Comparison of ENCODE assay signal across 21 mouse cellular contexts in genomic region chr9:79598578-79598977, GRCm38 (mm10).
A peak's percentile ranks its signal among the peaks of the same experiment; 100 is the strongest.
DNase-seq lines count a peak whose midpoint lies in the region; ATAC-seq and TF ChIP-seq lines count a peak whose summit lies in the region.
"Had no signal": no experiment of that assay in that cellular context is flagged by ENCODE, and none has a peak within 500 bp of the region (broad histone marks: within the 10 kb centered on the region; RNA-seq: fewer than 3 reads in every experiment).

No protein-coding gene starts in this region.

- 38% methylated on average over 1 of the region's 1 CpGs for WGBS in forebrain, embryonic 11.5 days
- WGBS in forebrain, embryonic 16.5 days = 16% methylated on average over 1 of the region's 1 CpGs
- 7% methylated on average over 1 of the region's 1 CpGs for WGBS in forebrain, embryonic 14.5 days
- WGBS in forebrain, postnatal 0 days = 19% methylated on average over 1 of the region's 1 CpGs

- H3K36me3 ChIP-seq in forebrain, embryonic 11.5 days (ENCODE audit: control insufficient read depth, insufficient read depth, low read length) = no peaks in the 10 kb centered on the region
- no peaks in the 10 kb centered on the region for H3K36me3 ChIP-seq in forebrain, embryonic 16.5 days (ENCODE audit: control insufficient read depth, insufficient read depth)
- H3K36me3 ChIP-seq in forebrain, embryonic 14.5 days (ENCODE audit: control insufficient read depth, insufficient read depth, low read length) = no peaks in the 10 kb centered on the region
- H3K36me3 ChIP-seq in forebrain, postnatal 0 days (ENCODE audit: insufficient read depth) = no peaks in the 10 kb centered on the region
- H3K36me3 ChIP-seq: embryonic facial prominence, embryonic 10.5 days; embryonic facial prominence, embryonic 12.5 days; forebrain, embryonic 15.5 days; G1E had no signal

- H3K27ac ChIP-seq in forebrain, embryonic 11.5 days (ENCODE audit: low read depth, low read length) = no peak overlapping the region
- no peak overlapping the region for H3K27ac ChIP-seq in forebrain, embryonic 16.5 days (ENCODE audit: low read length)
- H3K27ac ChIP-seq in forebrain, embryonic 14.5 days (ENCODE audit: low read depth, low read length) = no peak overlapping the region
- H3K27ac ChIP-seq in forebrain, postnatal 0 days (ENCODE audit: low read depth, low read length) = no peak overlapping the region
- H3K27ac ChIP-seq: embryonic facial prominence, embryonic 10.5 days; embryonic facial prominence, embryonic 12.5 days had no signal

- H3K4me3 ChIP-seq in forebrain, embryonic 11.5 days (ENCODE audit: low read depth, low read length) = no peak overlapping the region
- no peak overlapping the region for H3K4me3 ChIP-seq in forebrain, embryonic 16.5 days (replicated peaks; ENCODE audit: low read length)
- H3K4me3 ChIP-seq in forebrain, embryonic 14.5 days (ENCODE audit: low read depth, low read length) = no peak overlapping the region
- H3K4me3 ChIP-seq in forebrain, postnatal 0 days (ENCODE audit: low read depth, low read length) = no peak overlapping the region
- H3K4me3 ChIP-seq: embryonic facial prominence, embryonic 10.5 days; embryonic facial prominence, embryonic 12.5 days; forebrain, embryonic 15.5 days had no signal

- no peak for TF ChIP-seq CTCF in forebrain, postnatal 0 days (IDR thresholded peaks at IDR 0.05; ENCODE audit: low read depth)

- H3K4me1 ChIP-seq in forebrain, embryonic 11.5 days (replicated peaks; ENCODE audit: control insufficient read depth, insufficient read depth, low read length) = peaks cover 5% of the 10 kb centered on the region
- H3K4me1 ChIP-seq in forebrain, embryonic 16.5 days (replicated peaks; ENCODE audit: control insufficient read depth, insufficient read depth, low read length) = peaks cover 6% of the 10 kb centered on the region
- H3K4me1 ChIP-seq in forebrain, embryonic 14.5 days (ENCODE audit: control insufficient read depth, insufficient read depth, low read length) = no peaks in the 10 kb centered on the region
- H3K4me1 ChIP-seq in forebrain, postnatal 0 days (ENCODE audit: insufficient read depth) = 0 out of 2 replicates have a peak, but pooled peaks cover 8% of the 10 kb centered on the region
- H3K4me1 ChIP-seq: embryonic facial prominence, embryonic 12.5 days had no signal

- ATAC-seq in forebrain, embryonic 11.5 days (replicated peaks; ENCODE audit: low FRiP score) = peak; percentile 54
- ATAC-seq in forebrain, embryonic 16.5 days = no peak
- no peak for ATAC-seq in forebrain, embryonic 14.5 days
- ATAC-seq in forebrain, postnatal 0 days = no peak
- ATAC-seq: CD4-positive, CD25-positive, alpha-beta regulatory T cell, adult 4 months had no signal

- no peaks in the 10 kb centered on the region for H3K9me3 ChIP-seq in forebrain, embryonic 11.5 days (ENCODE audit: control insufficient read depth, low read length)
- no peaks in the 10 kb centered on the region for H3K9me3 ChIP-seq in forebrain, embryonic 16.5 days (ENCODE audit: control insufficient read depth, low read length)
- no peaks in the 10 kb centered on the region for H3K9me3 ChIP-seq in forebrain, embryonic 14.5 days (replicated peaks; ENCODE audit: control insufficient read depth, low read length)
- H3K9me3 ChIP-seq in forebrain, postnatal 0 days (ENCODE audit: low read length) = no peaks in the 10 kb centered on the region
- H3K9me3 ChIP-seq: embryonic facial prominence, embryonic 10.5 days; embryonic facial prominence, embryonic 12.5 days; forebrain, embryonic 15.5 days; G1E had no signal

- no peaks in the 10 kb centered on the region; the same call in 1 of the 2 replicates for H3K27me3 ChIP-seq in forebrain, embryonic 11.5 days (ENCODE audit: control insufficient read depth, insufficient read depth, low read length)
- no peaks in the 10 kb centered on the region for H3K27me3 ChIP-seq in forebrain, embryonic 16.5 days (replicated peaks; ENCODE audit: control insufficient read depth, insufficient read depth, low read length)
- no peaks in the 10 kb centered on the region for H3K27me3 ChIP-seq in forebrain, embryonic 14.5 days (replicated peaks; ENCODE audit: control insufficient read depth, insufficient read depth, low read length)
- no peaks in the 10 kb centered on the region for H3K27me3 ChIP-seq in forebrain, postnatal 0 days (ENCODE audit: insufficient read depth, low read length)
- H3K27me3 ChIP-seq: CH12.LX; embryonic facial prominence, embryonic 12.5 days; forebrain, embryonic 15.5 days had no signal

- H3K4me2 ChIP-seq in forebrain, embryonic 11.5 days (ENCODE audit: low read depth, low read length, severe bottlenecking) = no peak overlapping the region
- no peak overlapping the region for H3K4me2 ChIP-seq in forebrain, embryonic 16.5 days (ENCODE audit: low read length)
- no peak overlapping the region for H3K4me2 ChIP-seq in forebrain, embryonic 14.5 days (ENCODE audit: low read length)
- no peak overlapping the region for H3K4me2 ChIP-seq in forebrain, postnatal 0 days (ENCODE audit: low read depth)
- H3K4me2 ChIP-seq: embryonic facial prominence, embryonic 12.5 days; forebrain, embryonic 15.5 days had no signal

- DNase-seq in forebrain, embryonic 11.5 days (ENCODE audit: low spot score) = no peak
- peak; percentile 15 for DNase-seq in forebrain, embryonic 14.5 days (ENCODE audit: low spot score)
- DNase-seq in forebrain, postnatal 0 days = no peak
- DNase-seq in Muller cell, postnatal 12 days (ENCODE audit: inconsistent ontology term) = peak; percentile 22
- no peak for DNase-seq in thymus, postnatal 4 days
- DNase-seq: adrenal gland, adult 2 months; adrenal gland, postnatal 10 days; adrenal gland, postnatal 25 days; B cell, adult 2 months; cerebellum, adult 11-12 months; cerebellum, adult 2 months; cerebellum, adult 9-10 months; cerebellum, postnatal 10 days; cerebellum, postnatal 25 days had no signal

- no peak overlapping the region for H3K9ac ChIP-seq in forebrain, embryonic 11.5 days (ENCODE audit: low read length)
- no peak overlapping the region for H3K9ac ChIP-seq in forebrain, embryonic 16.5 days (replicated peaks; ENCODE audit: low read depth, low read length)
- no peak overlapping the region for H3K9ac ChIP-seq in forebrain, embryonic 14.5 days (ENCODE audit: low read length)
- H3K9ac ChIP-seq in forebrain, postnatal 0 days = no peak overlapping the region
- H3K9ac ChIP-seq: embryonic facial prominence, embryonic 12.5 days; forebrain, embryonic 15.5 days had no signal

Comparison
In these comparisons a context has a peak if more than half of its experiments do, and no peak if none do; other contexts are left out.
1. DNase-seq: peak in forebrain, embryonic 14.5 days (single experiment) and Muller cell, postnatal 12 days (single experiment); none in forebrain, embryonic 11.5 days (single experiment), forebrain, postnatal 0 days (single experiment) and thymus, postnatal 4 days (single experiment).